Mouse (Mus musculus) intestine, embryonic 16.5 days (tissue): ENCODE results near the gene Atp8b4. TPM values are rescaled to one million over a fixed set of nuclear protein-coding genes. Genes with fewer than 3 reads are reported as not detected.

Experiments
- ATAC-seq: fragments of 200-750 bp; cut with Nextera tagmentation; 2 replicates; pipeline ENCODE4 v1.8.0; 2017; ENCODE audit warnings: moderate TSS enrichment, moderate library complexity
- H3K27ac ChIP-seq: fragments of 300-500 bp; sonication (generic); 2 replicates; pipeline ENCODE4 v1.5.1; 2014; ENCODE audit warnings: mild to moderate bottlenecking, low read length
- H3K27me3 ChIP-seq: fragments of 300-500 bp; sonication (generic); replicated peaks from 2 replicates; pipeline ENCODE4 v1.6.1; 2014; ENCODE audit warnings: low read length, control low read depth, mixed read lengths; ENCODE audit not compliant: control insufficient read depth, insufficient read depth
- H3K36me3 ChIP-seq: fragments of 300-500 bp; sonication (generic); 2 replicates; pipeline ENCODE4 v1.6.1; 2014; ENCODE audit warnings: low read length, control low read depth; ENCODE audit not compliant: control insufficient read depth, insufficient read depth
- H3K4me1 ChIP-seq: fragments of 300-500 bp; sonication (generic); 2 replicates; pipeline ENCODE4 v1.6.1; 2014; ENCODE audit warnings: low read length, control low read depth, mixed read lengths; ENCODE audit not compliant: control insufficient read depth, insufficient read depth
- H3K4me2 ChIP-seq: fragments of 300-500 bp; sonication (generic); 2 replicates; pipeline ENCODE4 v1.6.1; 2014; ENCODE audit warnings: low read depth, low read length, control low read depth
- H3K4me3 ChIP-seq: fragments of 300-500 bp; sonication (generic); 2 replicates; pipeline ENCODE4 v1.5.1; 2014; ENCODE audit warnings: mild to moderate bottlenecking, low read length
- H3K9ac ChIP-seq: fragments of 300-500 bp; sonication (generic); 2 replicates; pipeline ENCODE4 v1.6.1; 2014; ENCODE audit warnings: low read depth, low read length
- H3K9me3 ChIP-seq: fragments of 300-500 bp; sonication (generic); 2 replicates; pipeline ENCODE4 v1.6.1; 2016; ENCODE audit warnings: low read length, control low read depth; ENCODE audit not compliant: control insufficient read depth
- WGBS: fragments of 180-500 bp; shearing (Covaris S2); extraction: QIAGEN DNeasy Blood & Tissue Kit; methylation state at CpG from one replicate; pipeline ENCODE4 v1.1.7; 2014; 5-methylcytosine and 5-hydroxymethylcytosine counted together
- polyA plus RNA-seq: library from polyadenylated mRNA; unstranded; fragments of >200 nt; fragmentation: Nextera tagmentation; extraction: Ambion mirVana; gene quantifications from 2 replicates; pipeline ENCODE4 v1.2.1, GENCODE M21; 2015

Gene Atp8b4
- polyA plus RNA-seq, 1 experiment from 2014 or later: 0.46 TPM

DNA sequence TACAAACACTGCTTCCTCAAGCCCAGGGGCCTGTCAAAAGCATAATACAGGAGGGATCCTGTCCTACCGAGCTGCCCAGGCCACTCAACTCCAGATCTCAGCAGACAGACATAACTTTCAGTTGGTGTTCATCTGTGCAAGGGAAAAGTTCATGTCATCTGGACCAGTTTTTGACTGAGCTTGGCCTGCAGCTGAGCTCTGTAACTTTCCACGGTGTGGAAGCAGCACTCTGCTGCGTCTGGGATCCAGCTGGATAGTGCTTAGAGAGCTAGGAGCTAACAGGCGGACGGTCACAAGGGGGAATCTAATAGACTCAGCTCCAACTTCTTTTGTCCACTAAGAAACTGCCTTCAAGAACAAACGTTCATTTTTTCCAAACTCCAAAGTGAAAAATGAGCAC lies 139.8 kb downstream of the Atp8b4 start:
- no peaks in the 10 kb centered on the region for H3K27me3 ChIP-seq
- no peaks in the 10 kb centered on the region for H3K36me3 ChIP-seq
- 43% methylated on average over 6 of the region's 6 CpGs for WGBS
- no peak overlapping the region for H3K4me2 ChIP-seq
- H3K4me1 ChIP-seq: peaks cover 4% of the 10 kb centered on the region; the same call in 1 of the 2 replicates
- no peaks in the 10 kb centered on the region for H3K9me3 ChIP-seq
- no peak overlapping the region for H3K9ac ChIP-seq
- H3K4me3 ChIP-seq: no peak overlapping the region
- 0 out of 2 replicates have a peak overlapping the region, but pooled peaks have one; percentile 40 for H3K27ac ChIP-seq
- peak; percentile 75; the same call in 1 of the 2 replicates for ATAC-seq

GRCm38 (mm10) chr2:126359965-126360364 lies 140.5 kb downstream of the Atp8b4 start:
- H3K4me2 ChIP-seq: no peak overlapping the region
- no peak overlapping the region for H3K9ac ChIP-seq
- no peaks in the 10 kb centered on the region for H3K27me3 ChIP-seq
- no peak overlapping the region for H3K27ac ChIP-seq
- H3K4me3 ChIP-seq: no peak overlapping the region
- peaks cover 4% of the 10 kb centered on the region; the same call in 1 of the 2 replicates for H3K4me1 ChIP-seq
- H3K9me3 ChIP-seq: no peaks in the 10 kb centered on the region
- H3K36me3 ChIP-seq: no peaks in the 10 kb centered on the region
- 65% methylated on average over 3 of the region's 3 CpGs for WGBS
- ATAC-seq: no peak

DNA sequence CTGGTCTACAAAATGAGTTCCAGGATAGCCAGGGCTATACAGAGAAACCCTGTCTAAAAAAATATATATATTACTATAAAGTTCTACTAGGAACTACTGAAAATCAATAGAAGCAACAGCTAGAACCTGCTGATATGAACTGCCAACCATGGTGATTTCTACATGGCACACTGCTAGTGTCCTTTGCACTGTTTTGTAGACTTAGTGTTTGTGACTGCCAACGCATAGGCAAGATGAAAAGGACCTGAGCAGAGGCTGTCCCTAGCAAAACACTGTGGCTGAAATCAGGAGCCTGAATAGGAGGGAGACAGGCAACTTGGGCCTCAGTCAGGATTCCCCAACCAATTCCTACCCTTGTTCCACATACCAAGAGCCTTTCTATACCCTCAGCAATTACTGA lies 141.2 kb downstream of the Atp8b4 start:
- peaks cover 4% of the 10 kb centered on the region; the same call in 1 of the 2 replicates for H3K4me1 ChIP-seq
- no peak overlapping the region for H3K9ac ChIP-seq
- no peak overlapping the region for H3K4me2 ChIP-seq
- H3K36me3 ChIP-seq: no peaks in the 10 kb centered on the region
- H3K4me3 ChIP-seq: no peak overlapping the region
- H3K27me3 ChIP-seq: no peaks in the 10 kb centered on the region
- 90% methylated on average over 1 of the region's 1 CpGs for WGBS
- no peaks in the 10 kb centered on the region for H3K9me3 ChIP-seq
- no peak overlapping the region for H3K27ac ChIP-seq
- no peak for ATAC-seq

GRCm38 (mm10) chr2:126358741-126359140 lies 141.7 kb downstream of the Atp8b4 start:
- ATAC-seq: no peak
- H3K4me2 ChIP-seq: no peak overlapping the region
- 78% methylated on average over 5 of the region's 5 CpGs for WGBS
- no peak overlapping the region for H3K27ac ChIP-seq
- no peaks in the 10 kb centered on the region for H3K36me3 ChIP-seq
- no peaks in the 10 kb centered on the region for H3K9me3 ChIP-seq
- H3K4me3 ChIP-seq: no peak overlapping the region
- H3K27me3 ChIP-seq: no peaks in the 10 kb centered on the region
- peaks cover under 1% of the 10 kb centered on the region; the same call in 1 of the 2 replicates for H3K4me1 ChIP-seq
- no peak overlapping the region for H3K9ac ChIP-seq

- Histone ChIP-seq H3K9ac (no peak overlapping the region), H3K27me3 (no peaks in the 10 kb centered on the region), H3K36me3 (no peaks in the 10 kb centered on the region), H3K4me2 (no peak overlapping the region), H3K4me1 (0 out of 2 replicates have a peak, but pooled peaks cover 2% of the 10 kb centered on the region), H3K27ac (no peak overlapping the region), H3K4me3 (no peak overlapping the region), H3K9me3 (no peaks in the 10 kb centered on the region)
- ATAC-seq: no peak
- 93% methylated on average over 2 of the region's 2 CpGs for WGBS
Measured at GRCm38 (mm10) chr2:126355259-126355658, 145.2 kb downstream of the Atp8b4 start.

DNA sequence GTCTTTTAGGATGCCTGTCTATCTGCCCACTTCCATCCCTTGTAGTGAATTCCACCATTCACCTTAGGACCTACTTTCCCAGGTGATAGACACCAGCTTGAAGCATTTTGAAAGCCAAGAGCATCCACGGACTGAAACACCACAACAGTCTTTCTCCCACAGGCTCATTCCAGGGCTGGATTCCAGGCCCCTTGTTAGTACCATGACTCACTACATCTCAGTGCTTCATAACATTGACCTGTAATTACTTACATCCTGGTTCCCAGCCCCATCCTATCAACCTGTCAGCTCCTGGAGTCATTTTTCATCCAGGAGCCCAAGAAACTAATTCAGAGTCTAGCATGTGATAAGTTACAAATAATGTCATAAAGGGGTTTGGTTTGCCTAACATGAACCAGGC lies 148.7 kb downstream of the Atp8b4 start:
- Histone ChIP-seq H3K27ac (no peak overlapping the region), H3K9me3 (no peaks in the 10 kb centered on the region), H3K4me1 (0 out of 2 replicates have a peak, but pooled peaks cover 2% of the 10 kb centered on the region), H3K27me3 (no peaks in the 10 kb centered on the region), H3K4me3 (no peak overlapping the region), H3K4me2 (no peak overlapping the region), H3K36me3 (no peaks in the 10 kb centered on the region), H3K9ac (no peak overlapping the region)
- ATAC-seq: no peak
- WGBS: 70% methylated on average over 1 of the region's 1 CpGs

- WGBS: 50% methylated on average over 3 of the region's 3 CpGs
- no peak for ATAC-seq
- no peak overlapping the region for H3K4me2 ChIP-seq
Measured at GRCm38 (mm10) chr2:126343026-126343593, 157.4 kb downstream of the Atp8b4 start.

DNA sequence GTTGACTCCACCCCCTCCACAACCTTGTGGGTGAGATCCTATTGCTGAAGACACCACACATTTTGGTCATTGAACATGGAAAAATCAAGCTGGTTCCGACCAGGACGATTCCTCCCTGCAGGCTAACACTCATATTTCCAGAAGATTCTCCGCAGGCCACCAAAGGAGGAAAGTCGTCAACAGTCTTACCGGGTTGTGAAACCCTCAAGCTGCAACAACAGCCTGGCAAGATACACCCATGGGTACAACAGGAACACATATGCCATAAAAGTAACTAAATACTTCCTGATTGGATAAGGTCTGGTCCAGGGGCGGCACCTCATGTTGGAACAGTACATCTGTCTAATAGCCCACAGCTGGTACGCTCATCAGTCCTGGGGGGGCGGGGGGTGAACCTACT lies 159.0 kb downstream of the Atp8b4 start:
- H3K27ac ChIP-seq: no peak overlapping the region
- H3K4me2 ChIP-seq: no peak overlapping the region
- no peak for ATAC-seq
- H3K4me3 ChIP-seq: no peak overlapping the region
- no peaks in the 10 kb centered on the region for H3K4me1 ChIP-seq
- H3K9ac ChIP-seq: no peak overlapping the region
- WGBS: 92% methylated on average over 8 of the region's 8 CpGs
- H3K27me3 ChIP-seq: no peaks in the 10 kb centered on the region
- H3K36me3 ChIP-seq: no peaks in the 10 kb centered on the region
- no peaks in the 10 kb centered on the region for H3K9me3 ChIP-seq

More at GRCm38 (mm10) chr2:126343026-126343593, 157.4 kb downstream of the Atp8b4 start:
- Histone ChIP-seq H3K9ac (no peak overlapping the region), H3K4me1 (no peaks in the 10 kb centered on the region), H3K27me3 (no peaks in the 10 kb centered on the region), H3K4me3 (no peak overlapping the region), H3K9me3 (no peaks in the 10 kb centered on the region), H3K27ac (no peak overlapping the region), H3K36me3 (no peaks in the 10 kb centered on the region)

DNA sequence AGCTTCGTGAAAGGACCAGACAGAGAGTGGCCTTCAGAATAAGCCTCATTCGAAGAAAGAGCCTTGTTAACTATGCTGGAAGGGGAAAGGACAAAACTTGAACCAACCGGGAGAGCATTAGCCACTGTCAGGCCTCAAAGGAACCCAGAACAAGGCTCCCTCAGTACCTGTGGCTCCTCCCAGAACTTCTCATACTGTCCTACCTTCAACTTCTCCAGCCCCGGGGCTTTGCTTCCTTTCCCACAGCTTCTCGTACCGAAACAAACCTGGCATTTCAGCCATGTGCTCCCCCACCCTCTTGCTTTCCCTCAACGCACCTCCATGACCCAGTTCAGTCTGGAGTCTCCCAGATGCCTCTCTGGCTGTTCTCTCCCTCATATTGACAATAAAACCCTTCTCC lies 160.3 kb downstream of the Atp8b4 start:
- Histone ChIP-seq H3K4me2 (no peak overlapping the region), H3K36me3 (no peaks in the 10 kb centered on the region), H3K9me3 (no peaks in the 10 kb centered on the region), H3K27me3 (no peaks in the 10 kb centered on the region), H3K4me1 (no peaks in the 10 kb centered on the region), H3K9ac (no peak overlapping the region), H3K4me3 (no peak overlapping the region), H3K27ac (no peak overlapping the region)
- ATAC-seq: no peak
- WGBS: 78% methylated on average over 7 of the region's 7 CpGs

GRCm38 (mm10) chr2:126339516-126339915 lies 161.0 kb downstream of the Atp8b4 start:
- H3K4me1 ChIP-seq: no peaks in the 10 kb centered on the region
- WGBS: 80% methylated on average over 8 of the region's 8 CpGs
- H3K27ac ChIP-seq: no peak overlapping the region
- no peaks in the 10 kb centered on the region for H3K27me3 ChIP-seq
- H3K4me2 ChIP-seq: no peak overlapping the region
- no peak overlapping the region for H3K9ac ChIP-seq
- H3K9me3 ChIP-seq: no peaks in the 10 kb centered on the region
- no peaks in the 10 kb centered on the region for H3K36me3 ChIP-seq
- no peak overlapping the region for H3K4me3 ChIP-seq
- no peak for ATAC-seq
